Mouse (Mus musculus): Measurements from ENCODE around the gene Gm49394.

DNA sequence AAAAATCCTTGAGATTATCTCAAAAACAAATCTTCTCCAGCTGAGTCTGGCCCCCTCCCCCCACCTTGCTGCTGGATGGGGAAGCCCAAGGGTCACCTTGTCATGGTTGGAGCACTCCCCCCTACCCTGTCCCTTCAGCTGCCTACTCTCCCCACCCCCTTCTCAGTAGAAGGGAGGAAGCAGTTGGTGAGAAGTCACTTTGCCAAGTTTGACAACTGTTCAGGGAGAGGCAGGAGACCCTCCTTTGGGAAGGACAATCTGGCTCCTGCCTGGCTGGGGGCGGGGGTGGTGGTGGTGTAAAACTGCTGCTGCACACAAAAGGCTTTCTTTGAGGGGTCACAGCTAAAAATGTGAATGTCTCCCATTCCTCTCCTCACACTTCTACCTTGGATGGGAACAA lies 1.4 kb downstream of the Gm49394 start:
- TF ChIP-seq POLR2A (IDR thresholded peaks at IDR 0.05; ENCODE audit: borderline replicate concordance, control insufficient read depth, low read depth, low read length): no peak
- TF ChIP-seq CTCF (IDR thresholded peaks at IDR 0.05; ENCODE audit: control insufficient read depth, insufficient read depth, low read length): no peak
